Mouse (Mus musculus) ovary, postnatal 10 days (tissue): ENCODE results near the gene Acap1.
"Not testable (repeated sequence)": the region's sequence is repeated elsewhere in the genome, so short reads cannot be mapped to it uniquely, and the experiment has no call there.

Experiments used
- DNase-seq: peaks from one replicate; pipeline ENCODE4 v3.0.0; 2022; ENCODE audit warnings: low spot score

The Acap1 gene

DNA sequence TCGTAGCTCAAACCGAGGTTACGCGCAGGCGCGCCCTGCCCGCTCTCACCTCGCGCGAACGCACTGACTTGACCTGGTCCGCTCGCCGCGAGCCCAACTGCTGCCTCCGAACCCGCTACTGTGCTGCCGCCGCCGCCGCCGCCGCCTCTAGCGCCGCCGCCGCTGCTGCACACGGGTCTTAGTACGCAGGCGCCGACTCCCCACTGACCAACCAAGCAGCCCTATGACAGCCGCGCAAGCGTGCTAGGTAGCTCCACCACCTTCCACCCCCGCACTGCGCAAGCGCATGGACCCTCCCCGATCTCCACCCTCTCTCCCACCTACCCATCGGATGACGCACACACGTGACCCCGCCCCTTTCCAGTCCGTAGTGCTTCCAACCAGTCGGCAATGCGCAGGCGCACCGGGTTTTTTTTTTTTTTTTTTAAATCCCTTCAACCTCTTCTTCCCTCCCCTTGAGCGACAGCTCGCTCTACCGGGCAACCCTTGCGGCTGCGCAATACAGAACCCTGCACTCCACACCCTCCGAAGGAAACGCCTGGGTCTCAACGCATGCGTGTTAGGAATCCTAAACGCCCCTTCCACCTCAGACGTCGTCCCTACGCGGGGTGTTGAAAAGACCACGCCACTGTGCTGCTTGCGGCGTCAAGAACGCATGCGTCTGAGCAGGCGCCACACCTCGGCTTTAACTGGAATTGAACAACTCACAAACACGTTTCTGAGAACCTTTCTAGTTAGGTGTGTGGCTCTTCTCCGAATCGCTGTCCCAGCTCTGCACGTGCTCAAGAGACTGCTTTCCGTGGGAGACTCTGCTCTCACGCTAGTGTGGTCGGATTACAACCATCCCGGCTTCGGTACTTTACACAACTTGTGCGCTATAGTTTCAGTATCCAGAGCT, 26.0 kb upstream of the Acap1 start, which contains the start of gene Eif5a:
Gene Eif5a, minus strand, starts transcription at position 845 of the 898 bp plus-strand sequence.
- DNase-seq, result peak; percentile 100

DNA sequence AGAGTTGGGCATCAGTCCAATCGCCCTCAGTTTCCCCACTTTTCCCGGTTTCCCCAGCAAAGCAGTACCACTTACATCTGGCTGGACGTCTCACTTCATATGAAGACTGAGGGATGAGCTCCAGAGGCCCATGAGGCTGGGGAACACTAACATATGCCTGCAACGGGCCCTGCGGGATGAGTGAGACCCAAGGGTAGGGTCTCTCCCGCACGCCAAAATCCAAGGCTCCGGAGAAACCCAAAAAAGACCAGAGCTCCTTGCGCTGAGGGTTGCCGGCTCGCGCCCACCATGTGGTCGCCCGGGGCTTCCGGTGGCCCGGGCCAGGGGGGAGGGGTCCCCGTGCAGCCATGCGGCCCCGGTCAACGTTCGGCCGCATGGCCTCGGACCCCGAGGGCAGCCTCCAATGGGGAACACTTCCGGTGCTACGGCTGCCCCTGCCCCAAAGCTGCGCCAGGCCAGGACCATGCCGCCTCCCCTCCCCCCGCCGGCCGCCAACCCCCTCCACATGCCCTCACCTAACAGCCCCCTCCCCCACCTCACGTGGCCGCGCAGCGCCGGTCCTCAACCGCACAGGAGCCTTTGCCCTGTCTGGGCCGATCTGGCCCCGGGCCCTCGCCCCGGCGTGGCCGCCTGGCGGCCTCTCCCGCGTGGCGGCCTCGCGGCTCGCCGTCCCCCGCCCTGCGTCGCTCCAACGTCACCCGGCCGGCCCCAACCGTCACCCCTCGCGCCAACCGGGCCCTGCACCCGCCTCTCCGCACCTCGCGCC, 25.1 kb upstream of the Acap1 start:
- no peak for DNase-seq

DNA sequence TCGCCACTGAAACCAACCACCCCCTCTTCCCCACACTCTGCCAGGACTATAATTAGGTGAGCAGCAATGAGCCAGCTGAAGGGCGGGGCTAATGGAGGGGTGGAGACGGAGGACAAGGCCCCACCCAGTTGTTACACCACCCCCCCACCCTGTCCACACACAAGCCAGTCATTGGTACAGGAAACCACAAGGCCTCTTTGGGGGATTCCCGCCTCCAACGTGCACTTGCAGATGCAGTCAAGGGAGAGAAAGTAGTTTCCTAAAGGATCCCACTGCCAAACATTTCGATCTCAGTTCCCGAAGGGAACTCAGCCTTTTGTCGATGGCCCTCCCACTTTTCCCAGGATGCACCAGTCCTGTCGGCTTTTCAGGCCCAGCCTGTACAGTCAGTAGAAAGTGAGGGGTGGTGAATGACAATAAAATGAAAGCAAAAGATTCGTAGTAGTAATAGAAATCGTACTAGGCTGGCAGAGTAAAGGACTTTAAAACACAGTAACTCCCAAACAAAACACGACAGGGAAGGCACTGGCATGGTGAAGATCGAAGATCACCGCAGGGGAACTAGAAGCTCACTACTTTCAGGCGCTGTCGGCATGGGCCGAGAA, 24.4 kb upstream of the Acap1 start:
- DNase-seq, result peak; percentile 44

DNA sequence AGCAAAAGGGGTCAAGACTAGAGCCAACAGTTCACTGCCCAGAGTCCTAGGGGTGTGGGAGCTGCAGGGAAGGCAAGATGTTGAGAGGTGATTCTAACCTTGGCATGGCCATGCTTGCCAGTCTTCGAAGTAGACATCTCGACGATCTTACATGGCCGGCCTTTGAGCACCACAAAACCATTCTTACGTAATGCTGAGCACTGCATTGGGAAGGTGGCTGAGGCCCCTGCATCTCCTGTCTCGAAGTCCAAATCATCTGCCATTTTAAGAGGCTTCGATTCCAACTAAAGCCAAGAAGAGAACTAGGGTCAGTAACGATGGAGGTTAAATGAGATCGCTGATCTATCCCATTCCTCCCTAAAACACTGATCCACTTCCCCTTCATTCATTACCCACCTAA, 23.7 kb upstream of the Acap1 start:
- DNase-seq, result no peak

DNA sequence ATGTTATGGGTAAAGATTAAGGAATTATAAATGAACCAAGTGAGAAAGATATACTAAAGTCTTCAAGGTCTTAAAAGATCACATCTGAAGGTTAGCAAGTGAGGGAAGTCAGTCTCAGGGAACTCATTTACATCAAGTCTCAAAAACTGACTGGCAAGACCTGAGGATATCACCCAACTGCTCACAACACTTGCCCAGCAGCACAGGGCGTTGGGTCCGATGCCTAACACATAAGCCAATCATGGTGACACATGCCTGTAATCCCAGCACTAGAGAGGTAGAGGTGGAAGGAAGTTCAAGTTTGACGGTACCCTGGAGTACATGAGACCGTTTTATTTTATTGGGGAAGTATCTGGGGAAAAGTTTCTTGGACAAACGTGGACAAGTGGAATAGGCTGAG, 22.8 kb upstream of the Acap1 start:
- no peak for DNase-seq

DNA sequence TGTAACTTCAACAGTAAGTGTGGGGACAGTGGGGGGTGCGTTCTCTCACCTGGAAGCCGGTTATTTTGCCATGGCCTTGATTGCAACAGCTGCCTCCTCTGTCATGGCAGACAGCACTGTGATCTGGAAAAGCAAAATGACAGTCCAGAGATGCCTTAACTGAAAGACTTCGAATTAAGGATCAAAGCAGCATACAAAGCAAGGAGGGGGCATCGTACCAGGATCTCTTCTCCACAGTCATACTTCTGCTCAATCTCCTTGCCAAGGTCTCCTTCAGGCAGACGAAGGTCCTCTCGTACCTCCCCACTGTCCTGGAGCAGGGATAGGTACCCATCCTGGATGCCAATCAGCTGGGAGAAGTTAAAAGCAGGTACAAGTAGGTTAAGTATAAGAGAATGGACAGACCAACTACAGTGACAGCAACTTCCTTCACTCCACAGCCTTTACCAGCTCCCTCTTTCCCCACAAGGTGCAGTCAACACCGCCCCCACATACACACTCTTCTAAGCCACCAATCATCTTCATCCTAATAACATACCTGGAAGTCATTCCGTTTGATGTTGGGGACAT, 22.1 kb upstream of the Acap1 start:
- DNase-seq, result no peak

DNA sequence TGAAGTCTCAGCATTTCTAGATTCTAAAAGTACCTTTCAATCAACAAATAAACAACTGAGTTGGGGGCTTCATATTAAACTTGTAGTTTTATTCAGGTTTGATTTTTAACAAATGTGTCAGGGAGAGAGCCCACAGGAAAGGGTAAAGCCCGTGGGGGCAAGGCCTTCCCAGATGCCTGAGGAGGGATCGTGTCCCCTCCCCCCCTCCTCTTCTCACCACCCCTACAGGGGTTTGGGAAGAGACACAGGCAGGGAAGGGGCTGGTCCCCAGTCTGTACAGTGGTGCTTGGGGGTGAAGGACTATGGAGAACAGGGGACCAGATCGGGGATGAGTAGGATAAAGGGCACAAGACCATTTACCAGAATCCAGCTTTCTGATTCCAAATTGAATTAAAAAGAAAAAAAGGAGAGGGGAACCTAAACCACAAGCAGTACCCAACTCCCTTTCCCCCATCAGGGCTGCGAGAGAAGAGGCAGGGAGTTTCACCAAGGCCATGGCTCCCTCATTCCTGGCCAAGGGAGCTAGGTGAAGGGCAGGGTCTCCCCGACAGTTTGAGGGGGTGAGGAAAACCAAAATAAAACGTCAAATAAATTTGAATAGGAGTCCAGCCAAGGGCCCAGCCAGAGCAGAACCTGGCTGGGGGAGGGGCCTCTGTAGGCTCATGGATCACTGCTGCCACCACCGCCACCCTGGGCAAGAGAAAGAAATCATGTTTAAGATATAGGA, 21.5 kb upstream of the Acap1 start:
- not testable (repeated sequence) for DNase-seq

DNA sequence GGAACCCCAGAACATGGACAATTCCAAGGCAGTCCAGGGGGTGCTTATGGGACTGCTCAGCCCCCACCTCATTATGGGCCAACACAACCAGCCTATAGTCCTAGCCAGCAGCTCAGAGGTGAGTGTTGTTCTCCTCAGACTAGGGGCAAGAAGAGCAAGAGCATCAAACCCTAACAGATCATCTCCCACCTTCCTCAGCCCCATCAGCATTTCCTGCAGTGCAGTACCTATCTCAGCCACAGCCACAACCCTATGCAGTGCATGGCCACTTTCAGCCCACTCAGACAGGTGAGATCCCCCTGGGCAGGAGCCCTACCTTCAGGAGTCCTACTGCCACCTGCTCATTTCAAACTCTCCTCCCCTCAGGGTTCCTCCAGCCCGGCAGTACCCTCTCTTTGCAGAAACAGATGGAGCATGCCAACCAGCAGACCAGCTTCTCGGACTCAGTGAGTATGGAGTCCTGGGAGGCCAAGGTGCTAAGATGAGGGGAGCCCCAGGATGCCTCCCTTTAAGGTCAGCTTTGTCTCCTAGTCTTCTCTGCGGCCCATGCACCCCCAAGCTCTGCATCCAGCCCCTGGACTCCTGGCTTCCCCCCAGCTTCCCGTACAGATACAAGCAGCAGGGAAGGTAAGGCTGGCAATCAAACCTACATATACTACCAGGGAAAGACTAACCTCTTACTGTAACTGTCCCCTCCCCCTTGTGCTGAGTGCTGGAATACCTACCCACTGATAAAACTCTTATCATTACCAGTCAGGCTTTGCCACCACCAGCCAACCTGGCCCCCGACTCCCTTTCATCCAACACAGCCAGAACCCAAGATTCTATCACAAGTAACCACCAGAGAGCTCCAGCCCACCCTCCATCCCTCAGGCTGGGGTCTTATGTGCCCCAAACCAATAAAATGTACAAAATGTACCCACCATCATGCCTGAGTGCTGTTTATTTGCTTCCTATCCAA, 20.6 kb upstream of the Acap1 start:
- no peak for DNase-seq

DNA sequence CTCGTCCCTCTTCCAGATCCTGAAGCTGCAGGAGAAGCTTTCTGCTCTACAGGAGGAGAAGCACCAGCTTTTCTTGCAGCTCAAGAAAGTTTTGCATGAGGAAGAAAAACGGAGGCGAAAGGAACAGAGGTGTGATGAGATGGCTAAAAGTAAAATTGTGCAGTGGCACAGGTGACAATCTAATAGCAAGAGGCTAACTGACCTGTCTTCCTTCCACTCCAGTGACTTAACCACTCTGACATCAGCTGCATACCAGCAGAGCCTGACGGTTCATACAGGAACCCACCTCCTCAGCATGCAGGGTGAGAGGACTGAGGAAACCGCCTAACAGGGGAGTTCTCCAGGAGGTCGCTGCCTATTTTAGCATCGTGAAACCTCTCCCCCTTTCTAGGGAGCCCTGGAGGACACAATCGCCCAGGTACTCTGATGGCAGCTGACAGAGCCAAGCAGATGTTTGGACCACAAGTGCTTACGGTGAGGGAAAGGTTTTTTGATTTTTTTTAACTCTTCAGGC, 19.6 kb upstream of the Acap1 start:
- no peak for DNase-seq

DNA sequence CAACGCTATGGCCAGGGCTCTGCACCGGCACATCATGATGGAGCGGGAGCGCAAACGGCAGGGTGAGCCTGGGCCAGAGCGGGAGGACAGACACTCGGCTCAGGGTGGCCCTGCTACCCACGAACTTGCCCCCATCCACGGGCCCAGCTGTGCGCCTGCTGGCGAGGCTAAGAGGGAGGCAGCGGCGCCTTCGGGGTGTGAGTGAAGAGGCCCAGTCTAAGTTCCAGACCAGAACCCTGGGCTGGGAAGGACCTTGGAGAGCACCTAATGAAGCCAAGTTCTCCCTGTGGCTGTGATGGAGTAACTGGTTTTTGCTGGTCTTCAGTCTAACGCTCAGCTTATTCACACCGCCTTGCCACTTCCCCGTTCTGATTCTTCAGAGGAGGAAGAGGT, 19.0 kb upstream of the Acap1 start:
- DNase-seq, result no peak

DNA sequence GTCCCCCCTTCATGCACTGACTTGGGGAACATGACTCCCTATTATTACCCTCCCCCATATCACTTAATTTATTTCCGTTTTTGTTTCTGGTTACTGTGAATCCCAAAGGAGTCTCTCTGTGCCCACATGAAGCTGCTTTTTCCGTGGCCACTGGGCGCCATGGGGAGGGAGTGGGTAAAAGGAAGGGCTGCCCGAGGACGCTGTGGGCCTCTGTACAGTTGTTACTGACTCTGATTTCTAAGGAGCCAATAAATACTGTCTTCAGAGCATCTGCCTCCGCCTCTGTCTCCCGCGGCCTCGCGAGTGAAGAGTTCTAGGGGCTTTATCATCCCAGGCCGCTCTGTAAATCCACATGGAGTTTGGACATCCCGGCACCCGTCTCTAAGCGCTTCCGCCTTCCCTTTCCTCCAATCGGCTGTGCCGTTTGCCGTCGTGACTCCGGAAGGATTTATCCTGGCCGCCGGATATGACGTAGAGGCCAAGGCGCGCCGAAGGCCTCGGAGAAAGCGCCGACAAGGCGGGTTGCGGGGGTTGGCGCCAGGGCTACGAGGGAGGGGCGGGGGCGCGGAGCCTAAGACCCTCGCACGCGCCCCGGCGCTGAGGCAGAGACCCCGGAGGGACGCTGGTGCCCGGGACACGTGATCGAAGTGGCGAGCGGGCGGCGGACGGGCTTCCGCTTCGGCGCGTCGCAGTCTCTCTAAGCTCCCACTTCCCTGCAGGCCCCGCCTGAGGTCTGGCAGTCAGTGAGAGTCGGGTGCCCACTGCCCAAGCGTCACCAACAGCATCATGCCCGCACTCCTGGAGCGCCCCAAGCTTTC, 18.4 kb upstream of the Acap1 start, which contains the start of gene Gps2:
Gene Gps2, plus strand, starts transcription at position 335 of the 818 bp plus-strand sequence.
- peak; percentile 97 for DNase-seq

DNA sequence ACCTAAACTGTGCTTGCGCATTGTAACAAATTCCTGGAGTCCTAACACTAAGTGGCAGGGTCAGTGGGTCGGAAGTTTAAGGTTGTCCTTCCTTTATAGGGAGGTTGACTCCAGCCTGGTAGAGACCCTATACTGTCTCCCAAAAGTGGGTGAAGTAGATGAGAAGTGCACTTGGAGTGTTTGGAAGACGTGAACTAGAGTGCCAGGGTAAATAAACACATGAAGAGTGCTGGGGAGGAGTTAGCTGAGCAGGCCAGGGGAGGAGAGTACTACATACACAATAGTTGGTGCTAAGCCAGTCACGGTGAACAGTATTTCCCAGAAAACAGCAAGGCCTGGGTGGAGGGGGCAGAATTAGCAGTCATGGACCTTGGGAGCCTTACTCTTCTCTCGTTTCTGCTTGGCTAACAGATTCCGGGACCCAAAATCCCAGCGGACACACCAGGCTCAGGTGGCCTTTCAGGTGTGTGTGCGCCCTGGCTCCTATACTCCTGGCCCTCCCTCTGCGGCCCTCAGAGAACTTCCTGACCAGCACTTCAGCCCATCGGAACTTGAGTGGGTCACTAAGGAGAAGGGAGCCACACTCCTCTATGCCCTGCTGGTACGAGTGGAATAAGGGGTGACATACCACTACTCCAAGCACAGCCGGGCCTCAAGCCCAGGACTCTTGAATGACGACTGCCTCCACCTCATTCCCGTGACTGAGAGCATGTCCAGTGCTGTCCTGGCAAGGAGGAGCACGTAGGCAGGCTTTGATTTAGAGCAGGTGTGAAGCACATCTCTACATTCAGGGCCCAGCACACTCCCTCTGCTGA, 17.6 kb upstream of the Acap1 start:
- no peak for DNase-seq

DNA sequence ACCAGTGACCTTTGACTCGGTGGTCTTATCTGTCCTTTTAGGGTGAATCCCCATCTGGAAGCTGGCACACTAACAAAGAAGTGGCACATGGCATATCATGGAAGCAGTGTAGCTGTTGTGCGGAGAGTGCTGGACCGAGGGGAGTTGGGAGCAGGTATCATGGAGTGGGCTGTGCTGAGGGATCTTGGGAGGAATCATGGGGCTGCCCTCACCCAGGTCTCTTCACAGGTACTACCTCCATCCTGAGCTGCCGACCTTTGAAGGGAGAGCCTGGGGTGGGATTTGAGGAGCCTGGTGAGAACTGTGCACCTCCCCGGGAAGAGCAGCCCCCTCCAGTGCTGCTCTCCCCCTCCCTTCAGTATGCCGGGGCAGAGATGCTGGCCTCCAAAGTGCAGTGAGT, 16.4 kb upstream of the Acap1 start:
- no peak for DNase-seq

DNA sequence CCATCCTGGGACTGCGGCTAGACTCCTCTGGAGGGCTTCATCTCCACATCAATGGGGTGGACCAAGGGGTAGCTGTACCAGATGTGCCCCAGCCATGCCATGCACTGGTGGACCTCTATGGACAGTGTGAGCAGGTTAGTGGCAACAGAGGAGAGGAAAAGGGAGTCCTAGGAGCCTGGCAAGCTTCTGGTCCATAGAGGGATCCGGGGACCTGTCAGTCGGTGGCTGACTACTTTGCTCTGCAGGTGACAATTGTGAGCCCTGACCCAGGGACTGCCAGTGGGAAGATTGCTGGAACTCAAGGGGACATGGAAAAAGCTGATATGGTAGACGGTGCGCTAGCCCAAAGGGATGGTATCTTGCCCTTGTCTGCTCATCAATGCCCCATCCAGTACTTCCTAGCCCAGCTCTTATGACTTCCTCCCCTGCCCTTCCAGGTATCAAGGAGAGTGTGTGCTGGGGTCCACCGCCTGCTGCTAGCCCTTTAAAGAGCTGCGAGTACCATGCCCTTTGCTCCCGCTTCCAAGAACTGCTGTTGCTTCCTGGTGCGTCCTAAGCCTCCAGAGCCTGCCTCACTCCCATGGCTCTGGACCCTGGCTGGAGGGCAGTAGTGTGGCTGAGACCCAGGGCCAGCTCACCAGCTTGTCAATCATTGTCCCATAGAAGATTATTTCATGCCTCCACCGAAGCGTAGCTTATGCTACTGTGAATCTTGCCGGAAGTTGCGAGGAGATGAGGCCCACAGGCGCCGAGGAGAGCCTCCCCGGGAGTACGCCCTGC, 15.6 kb upstream of the Acap1 start:
- DNase-seq, result no peak

DNA sequence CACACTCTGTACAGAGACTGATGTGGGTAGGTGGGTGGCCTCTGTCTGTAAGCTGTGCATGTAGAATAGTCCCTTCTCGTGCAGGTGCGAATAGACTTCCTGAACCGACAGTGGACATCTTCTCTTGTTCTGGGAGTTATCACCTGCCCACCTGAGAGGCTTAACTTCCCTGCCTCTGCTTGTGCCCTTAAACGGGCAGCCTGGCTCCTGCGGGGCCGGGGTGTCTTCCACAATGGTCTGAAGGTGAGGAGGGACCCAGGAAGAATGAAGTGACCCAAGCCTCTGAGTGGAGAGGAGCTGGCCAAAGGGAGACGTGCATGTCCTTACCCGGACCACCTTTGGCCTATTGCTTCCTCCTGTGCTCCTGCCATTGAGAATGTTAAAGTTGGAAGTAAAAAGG, 14.8 kb upstream of the Acap1 start:
- DNase-seq, result no peak

DNA sequence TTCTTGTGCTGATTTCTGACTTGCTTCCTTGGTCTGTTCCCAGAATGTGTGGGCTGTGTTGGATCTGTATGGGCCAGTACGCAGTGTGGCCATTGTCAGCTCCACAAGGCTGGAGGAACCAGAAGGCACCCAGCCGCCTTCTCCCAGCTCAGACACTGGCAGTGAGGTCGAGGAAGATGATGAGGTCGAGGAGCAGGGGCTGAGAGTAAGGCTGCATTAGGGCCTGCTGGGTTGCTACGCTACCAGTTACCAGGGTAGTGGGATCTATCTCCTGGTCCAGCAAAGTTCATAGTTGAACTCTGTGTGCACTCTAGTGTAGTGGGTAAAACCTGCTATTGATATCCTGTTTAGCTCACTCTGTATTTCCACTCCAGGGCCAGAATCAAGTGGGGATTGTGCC, 13.8 kb upstream of the Acap1 start:
- no peak for DNase-seq

DNA sequence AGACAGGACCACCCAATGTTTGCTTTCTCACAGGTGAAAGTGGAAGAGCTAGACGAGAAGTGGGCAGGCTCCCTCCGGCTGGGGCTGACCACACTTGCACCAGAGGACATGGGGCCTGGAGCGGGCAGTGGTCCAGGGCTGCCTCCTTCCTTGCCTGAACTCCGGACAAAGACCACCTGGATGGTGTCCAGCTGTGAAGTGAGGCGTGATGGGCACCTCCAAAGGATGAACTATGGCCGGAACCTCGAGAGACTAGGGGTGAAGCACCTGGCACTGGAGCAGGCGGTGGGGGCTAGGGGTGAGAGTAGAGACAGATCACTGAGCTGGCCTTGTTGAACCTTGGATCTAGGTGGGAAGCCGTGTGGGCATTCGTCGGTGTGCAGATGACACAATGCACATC, 13.3 kb upstream of the Acap1 start:
- no peak for DNase-seq

DNA sequence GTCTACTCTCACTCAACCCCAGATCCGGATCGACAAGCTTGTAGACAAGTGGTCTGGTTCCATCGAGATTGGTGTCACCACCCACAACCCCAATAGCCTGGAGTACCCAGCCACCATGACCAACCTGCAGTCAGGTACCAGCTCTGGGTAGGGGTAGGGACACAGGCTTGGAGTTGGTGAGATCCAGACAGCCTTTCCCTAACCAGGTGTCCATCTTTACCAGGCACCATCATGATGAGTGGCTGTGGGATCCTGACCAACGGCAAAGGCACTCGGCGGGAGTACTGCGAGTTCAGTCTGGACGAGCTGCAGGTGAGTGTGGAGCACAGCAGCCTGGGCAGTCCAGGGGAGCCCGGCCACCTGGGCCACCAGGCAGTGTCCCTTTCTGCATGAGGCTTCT, 9.0 kb upstream of the Acap1 start:
- no peak for DNase-seq
